Mouse (Mus musculus) bone marrow, adult 2 months (tissue): ENCODE results near the gene B4galt3. TPM values are rescaled to one million over a fixed set of nuclear protein-coding genes. Genes with fewer than 3 reads are reported as not detected.

ENCODE experiments used
- H3K27ac ChIP-seq: fragments of 200-500 bp; 2 replicates; pipeline ENCODE4 v1.5.1; 2012; ENCODE audit warnings: low read depth, mild to moderate bottlenecking, control low read depth, inconsistent platforms, low read length; ENCODE audit not compliant: control insufficient read depth, poor library complexity, insufficient read depth
- H3K4me1 ChIP-seq: fragments of 200-500 bp; 2 replicates; pipeline ENCODE4 v1.6.1; 2011; ENCODE audit warnings: low read length; ENCODE audit not compliant: control insufficient read depth, insufficient read depth
- H3K4me3 ChIP-seq: fragments of 200-500 bp; replicated peaks from 2 replicates; pipeline ENCODE3; 2011; ENCODE audit warnings: mild to moderate bottlenecking, low read depth, low read length, control low read depth; ENCODE audit not compliant: control insufficient read depth
- CTCF ChIP-seq: fragments of 200-500 bp; IDR thresholded peaks from 2 replicates; pipeline ENCODE4 v1.5.1; 2011; ENCODE audit warnings: low read length, control low read depth; ENCODE audit not compliant: control insufficient read depth, insufficient read depth
- POLR2A ChIP-seq: fragments of 200-500 bp; IDR thresholded peaks from 2 replicates; pipeline ENCODE4 v1.6.1; 2011; ENCODE audit warnings: low read depth, mild to moderate bottlenecking, control low read depth, low read length, borderline replicate concordance; ENCODE audit not compliant: control insufficient read depth
- WGBS: fragments of 180-500 bp; shearing (Covaris S2); methylation state at CpG from one replicate; pipeline ENCODE4 v1.1.7; 2018; 5-methylcytosine and 5-hydroxymethylcytosine counted together
- polyA plus RNA-seq: library from polyadenylated mRNA; stranded (reverse); fragments of >200 nt; gene quantifications from 2 replicates; pipeline ENCODE4 v1.2.4, GENCODE M21; 2011; ENCODE audit warnings: low replicate concordance; ENCODE audit not compliant: missing spikeins, insufficient read depth, insufficient read length

B4galt3 gene
- polyA plus RNA-seq, 1 experiment, result 67.5 TPM

GRCm38 (mm10) chr1:171275144-171275734 lies 5.1 kb downstream of the B4galt3 start:
- Histone ChIP-seq H3K27ac (no peak overlapping the region), H3K4me1 (peaks cover 3% of the 10 kb centered on the region; the same call in 1 of the 2 replicates), H3K4me3 (no peak overlapping the region)
- TF ChIP-seq POLR2A, result no peak
- no peak for TF ChIP-seq CTCF
- 94% methylated on average over 11 of the region's 11 CpGs for WGBS

- 84% methylated on average over 14 of the region's 14 CpGs for WGBS
- no peak overlapping the region for H3K4me3 ChIP-seq
- no peak overlapping the region for H3K27ac ChIP-seq
- peaks cover 3% of the 10 kb centered on the region; the same call in 1 of the 2 replicates for H3K4me1 ChIP-seq
- TF ChIP-seq CTCF, result no peak
- TF ChIP-seq POLR2A, result no peak
Measured at GRCm38 (mm10) chr1:171276110-171276748, 6.1 kb downstream of the B4galt3 start.

- Histone ChIP-seq H3K27ac (no peak overlapping the region), H3K4me3 (no peak overlapping the region), H3K4me1 (peaks cover 1% of the 10 kb centered on the region; the same call in 1 of the 2 replicates)
- 91% methylated on average over 10 of the region's 10 CpGs for WGBS
- no peak for TF ChIP-seq CTCF
- TF ChIP-seq POLR2A, result no peak
Measured at GRCm38 (mm10) chr1:171277736-171278135, 7.6 kb downstream of the B4galt3 start.

- H3K27ac ChIP-seq, result no peak overlapping the region
- no peak for TF ChIP-seq POLR2A
- TF ChIP-seq CTCF, result no peak
- peak overlapping the region; percentile 23 for H3K4me3 ChIP-seq
- peaks cover 1% of the 10 kb centered on the region; the same call in 1 of the 2 replicates for H3K4me1 ChIP-seq
- WGBS, result 96% methylated on average over 8 of the region's 8 CpGs
Measured at GRCm38 (mm10) chr1:171278436-171278835, 8.3 kb downstream of the B4galt3 start.

GRCm38 (mm10) chr1:171279012-171279705 lies 9.0 kb downstream of the B4galt3 start:
- Histone ChIP-seq H3K4me1 (peaks cover 1% of the 10 kb centered on the region; the same call in 1 of the 2 replicates), H3K4me3 (peak overlapping the region; percentile 70), H3K27ac (no peak overlapping the region)
- 92% methylated on average over 14 of the region's 14 CpGs for WGBS
- TF ChIP-seq CTCF, result no peak
- TF ChIP-seq POLR2A, result no peak

- peaks cover 1% of the 10 kb centered on the region; the same call in 1 of the 2 replicates for H3K4me1 ChIP-seq
- peak overlapping the region; percentile 70 for H3K4me3 ChIP-seq
- peak overlapping the region; percentile 85 for H3K27ac ChIP-seq
- TF ChIP-seq POLR2A, result no peak
- no peak for TF ChIP-seq CTCF
- 80% methylated on average over 5 of the region's 5 CpGs for WGBS
Measured at GRCm38 (mm10) chr1:171279721-171280120, 9.6 kb downstream of the B4galt3 start.

- no peak for TF ChIP-seq POLR2A
- no peak for TF ChIP-seq CTCF
- WGBS, result 5% methylated on average over 25 of the region's 25 CpGs
- Histone ChIP-seq H3K4me3 (peak overlapping the region; percentile 70), H3K4me1 (peaks cover 1% of the 10 kb centered on the region; the same call in 1 of the 2 replicates), H3K27ac (peak overlapping the region; percentile 85)
Measured at GRCm38 (mm10) chr1:171280250-171280915, 10.3 kb downstream of the B4galt3 start.

- Histone ChIP-seq H3K4me1 (peaks cover 1% of the 10 kb centered on the region; the same call in 1 of the 2 replicates), H3K4me3 (peak within 1 kb of the TSS; percentile 70), H3K27ac (peak within 1 kb of the TSS; percentile 85)
- under 1% methylated on average over 26 of the region's 26 CpGs for WGBS
- TF ChIP-seq CTCF, result peak; percentile 14; the same call in 1 of the 2 replicates
- TF ChIP-seq POLR2A, result 0 out of 2 replicates have a peak, but pooled peaks have one; percentile 13
Measured at GRCm38 (mm10) chr1:171280916-171281527, 10.9 kb downstream of the B4galt3 start, which contains the start of gene Ppox. Ppox (minus strand) TSS chr1:171281186.
